Mouse (Mus musculus) heart, postnatal 0 days (tissue): Measurements from ENCODE around the gene Scrn1.

Source experiments
- CTCF ChIP-seq: IDR thresholded peaks from 2 replicates; pipeline ENCODE4 v1.5.1; 2016; ENCODE audit warnings: antibody characterized with exemption, control low read depth, low read depth
- EP300 ChIP-seq: IDR thresholded peaks from 2 replicates; pipeline ENCODE4 v1.6.1; 2016; ENCODE audit warnings: antibody characterized with exemption, low read depth

DNA sequence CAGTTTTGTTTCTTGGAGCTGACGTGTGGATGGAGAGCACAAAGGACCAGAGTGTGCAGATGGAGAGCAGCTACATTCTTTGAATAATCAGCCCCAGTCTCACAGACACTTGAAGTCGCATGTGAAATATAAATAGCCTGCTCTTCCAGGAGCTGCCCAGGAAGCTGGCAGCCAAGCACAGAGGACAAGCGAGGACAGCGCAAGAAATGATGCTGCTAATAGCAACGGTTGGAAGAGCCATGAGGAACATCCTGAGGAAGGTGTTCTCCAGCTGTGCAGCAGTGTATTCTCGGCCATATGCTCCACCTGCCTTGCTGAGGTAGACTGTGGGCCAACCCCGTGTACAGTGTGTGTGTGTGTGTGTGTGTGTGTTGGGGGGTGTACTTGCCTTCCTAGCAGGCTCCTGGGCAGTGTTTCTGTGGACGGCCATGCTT lies 35.2 kb downstream of the Scrn1 start:
- TF ChIP-seq CTCF (no peak), EP300 (no peak)
